Mouse (Mus musculus) lung, postnatal 25 days (tissue): ENCODE measurements at regions not wholly inside any gene's neighbourhood (a gene's known extent, or its start where the extent isn't known, plus 50 kb on each side); places are given as distances from the start of the nearest gene placed in this dataset.

ENCODE experiments used
- DNase-seq: peaks from one replicate; pipeline ENCODE4 v3.0.0; 2022; ENCODE audit warnings: low spot score

- no peak for DNase-seq
Measured at GRCm38 (mm10) chr1:63851476-63852094, 82.5 kb upstream of the 4933402D24Rik start.

- no peak for DNase-seq
Measured at GRCm38 (mm10) chr1:63850262-63850661, 81.2 kb upstream of the 4933402D24Rik start.

GRCm38 (mm10) chr1:63828174-63828844, 59.2 kb upstream of the 4933402D24Rik start:
- DNase-seq, result no peak

- DNase-seq, result no peak
Measured at GRCm38 (mm10) chr1:63820614-63821270, 51.7 kb upstream of the 4933402D24Rik start.

GRCm38 (mm10) chr1:63819536-63820254, 50.6 kb upstream of the 4933402D24Rik start:
- no peak for DNase-seq
